23 mouse cellular contexts compared by ENCODE assay signal in genomic region chr19:60109488-60109887, GRCm38 (mm10).
DNase-seq lines count a peak whose midpoint lies in the region; ATAC-seq and TF ChIP-seq lines count a peak whose summit lies in the region.
"Had no signal": no experiment of that assay in that cellular context is flagged by ENCODE, and none has a peak within 500 bp of the region (broad histone marks: within the 10 kb centered on the region; RNA-seq: fewer than 3 reads in every experiment).

No protein-coding gene starts in this region.

- TF ChIP-seq CTCF in midbrain, postnatal 0 days (IDR thresholded peaks at IDR 0.05), result no peak

- H3K27me3 ChIP-seq in embryonic facial prominence, embryonic 14.5 days (replicated peaks; ENCODE audit: control insufficient read depth, insufficient read depth, low read length), result no peaks in the 10 kb centered on the region
- H3K27me3 ChIP-seq in embryonic facial prominence, embryonic 10.5 days (replicated peaks; ENCODE audit: low read depth, poor library complexity, severe bottlenecking), result no peaks in the 10 kb centered on the region
- H3K27me3 ChIP-seq in hindbrain, embryonic 13.5 days, result no peaks in the 10 kb centered on the region; the same call in 1 of the 2 replicates
- H3K27me3 ChIP-seq in hindbrain, embryonic 16.5 days (replicated peaks; ENCODE audit: control insufficient read depth, insufficient read depth, low read length), result no peaks in the 10 kb centered on the region
- no peaks in the 10 kb centered on the region for H3K27me3 ChIP-seq in midbrain, postnatal 0 days (ENCODE audit: insufficient read depth, low read length)
- H3K27me3 ChIP-seq in midbrain, embryonic 16.5 days (ENCODE audit: control insufficient read depth, insufficient read depth, low read depth, low read length), result no peaks in the 10 kb centered on the region
- H3K27me3 ChIP-seq: embryonic facial prominence, embryonic 15.5 days; heart, embryonic 13.5 days; intestine, embryonic 15.5 days had no signal

- no peak for ATAC-seq in embryonic facial prominence, embryonic 14.5 days (ENCODE audit: low read depth)
- no peak for ATAC-seq in hindbrain, embryonic 13.5 days (ENCODE audit: low FRiP score)
- ATAC-seq in hindbrain, embryonic 16.5 days, result no peak
- no peak for ATAC-seq in midbrain, postnatal 0 days (ENCODE audit: low FRiP score)
- no peak for ATAC-seq in midbrain, embryonic 16.5 days
- ATAC-seq: CD4-positive, CD25-positive, alpha-beta regulatory T cell, adult 4 months; intestine, embryonic 15.5 days had no signal

- peak; percentile 10 for DNase-seq in embryonic facial prominence, embryonic 14.5 days (ENCODE audit: low spot score)
- no peak for DNase-seq in embryonic facial prominence, embryonic 10.5 days (ENCODE audit: low spot score)
- peak; percentile 31 for DNase-seq in midbrain, postnatal 0 days (ENCODE audit: low spot score)
- DNase-seq in thymus, postnatal 25 days, result no peak
- DNase-seq in adrenal gland, postnatal 4 days (ENCODE audit: low spot score in 2 of 2), result no peak
- DNase-seq: adrenal gland, postnatal 10 days; B cell, adult 2 months; cerebellum, adult 18-20 months; cerebellum, adult 9-11 months; cerebellum, postnatal 36 days; gastrocnemius, adult 2 months; gastrocnemius, postnatal 25 days; heart, postnatal 4 days; kidney, adult 18-20 months had no signal

- H3K4me3 ChIP-seq in embryonic facial prominence, embryonic 14.5 days (ENCODE audit: low read depth, low read length), result no peak overlapping the region
- no peak overlapping the region for H3K4me3 ChIP-seq in embryonic facial prominence, embryonic 10.5 days
- no peak overlapping the region for H3K4me3 ChIP-seq in hindbrain, embryonic 13.5 days
- H3K4me3 ChIP-seq in hindbrain, embryonic 16.5 days (ENCODE audit: low read length), result no peak overlapping the region
- H3K4me3 ChIP-seq in midbrain, postnatal 0 days (ENCODE audit: low read depth, low read length), result no peak overlapping the region
- H3K4me3 ChIP-seq in midbrain, embryonic 16.5 days (ENCODE audit: low read depth, low read length), result no peak overlapping the region
- H3K4me3 ChIP-seq: embryonic facial prominence, embryonic 15.5 days; erythroblast, embryonic 14.5 days; gastrocnemius, adult 2 months; heart, embryonic 13.5 days; intestine, embryonic 15.5 days had no signal

- no peaks in the 10 kb centered on the region for H3K4me1 ChIP-seq in embryonic facial prominence, embryonic 14.5 days (ENCODE audit: control insufficient read depth, insufficient read depth, low read length)
- H3K4me1 ChIP-seq in embryonic facial prominence, embryonic 10.5 days, result peaks cover 30% of the 10 kb centered on the region
- H3K4me1 ChIP-seq in hindbrain, embryonic 13.5 days (replicated peaks), result peaks cover 13% of the 10 kb centered on the region
- H3K4me1 ChIP-seq in hindbrain, embryonic 16.5 days (ENCODE audit: control insufficient read depth, insufficient read depth, low read depth, low read length), result no peaks in the 10 kb centered on the region
- no peaks in the 10 kb centered on the region for H3K4me1 ChIP-seq in midbrain, postnatal 0 days (ENCODE audit: insufficient read depth, low read length)
- 0 out of 2 replicates have a peak, but pooled peaks cover 2% of the 10 kb centered on the region for H3K4me1 ChIP-seq in midbrain, embryonic 16.5 days (ENCODE audit: control insufficient read depth, insufficient read depth, low read length)
- H3K4me1 ChIP-seq: embryonic facial prominence, embryonic 15.5 days; heart, embryonic 13.5 days; intestine, embryonic 15.5 days had no signal

- no peak overlapping the region for H3K9ac ChIP-seq in embryonic facial prominence, embryonic 14.5 days (ENCODE audit: low read depth, low read length)
- no peak overlapping the region for H3K9ac ChIP-seq in hindbrain, embryonic 13.5 days
- no peak overlapping the region for H3K9ac ChIP-seq in hindbrain, embryonic 16.5 days (ENCODE audit: low read depth, low read length)
- H3K9ac ChIP-seq in midbrain, postnatal 0 days (replicated peaks; ENCODE audit: low read length, poor library complexity, severe bottlenecking), result no peak overlapping the region
- no peak overlapping the region for H3K9ac ChIP-seq in midbrain, embryonic 16.5 days (ENCODE audit: low read depth, low read length)
- H3K9ac ChIP-seq: embryonic facial prominence, embryonic 15.5 days; heart, embryonic 13.5 days; intestine, embryonic 15.5 days had no signal

- H3K27ac ChIP-seq in embryonic facial prominence, embryonic 14.5 days (replicated peaks; ENCODE audit: low read depth, low read length), result no peak overlapping the region
- no peak overlapping the region for H3K27ac ChIP-seq in embryonic facial prominence, embryonic 10.5 days (replicated peaks)
- peak overlapping the region; percentile 55; the same call in 1 of the 2 replicates for H3K27ac ChIP-seq in hindbrain, embryonic 13.5 days
- H3K27ac ChIP-seq in hindbrain, embryonic 16.5 days (ENCODE audit: low read depth, low read length), result no peak overlapping the region
- H3K27ac ChIP-seq in midbrain, postnatal 0 days (ENCODE audit: low read depth, low read length), result no peak overlapping the region
- H3K27ac ChIP-seq in midbrain, embryonic 16.5 days (ENCODE audit: low read length), result no peak overlapping the region
- H3K27ac ChIP-seq: embryonic facial prominence, embryonic 15.5 days; gastrocnemius, adult 2 months; heart, embryonic 13.5 days; intestine, embryonic 15.5 days had no signal

- no peak overlapping the region for H3K4me2 ChIP-seq in embryonic facial prominence, embryonic 14.5 days (ENCODE audit: low read depth, low read length)
- H3K4me2 ChIP-seq in hindbrain, embryonic 13.5 days, result no peak overlapping the region
- no peak overlapping the region for H3K4me2 ChIP-seq in hindbrain, embryonic 16.5 days (ENCODE audit: low read length)
- H3K4me2 ChIP-seq in midbrain, postnatal 0 days (ENCODE audit: low read depth, low read length, poor library complexity, severe bottlenecking), result no peak overlapping the region
- no peak overlapping the region for H3K4me2 ChIP-seq in midbrain, embryonic 16.5 days (ENCODE audit: low read length)
- H3K4me2 ChIP-seq: embryonic facial prominence, embryonic 15.5 days; heart, embryonic 13.5 days; intestine, embryonic 15.5 days had no signal

- WGBS in embryonic facial prominence, embryonic 14.5 days, result 70% methylated on average over 8 of the region's 8 CpGs
- WGBS in embryonic facial prominence, embryonic 10.5 days, result 72% methylated on average over 8 of the region's 8 CpGs
- 54% methylated on average over 8 of the region's 8 CpGs for WGBS in hindbrain, embryonic 13.5 days
- WGBS in hindbrain, embryonic 16.5 days, result 41% methylated on average over 8 of the region's 8 CpGs
- 67% methylated on average over 8 of the region's 8 CpGs for WGBS in midbrain, postnatal 0 days
- 49% methylated on average over 8 of the region's 8 CpGs for WGBS in midbrain, embryonic 16.5 days

- no peaks in the 10 kb centered on the region for H3K36me3 ChIP-seq in embryonic facial prominence, embryonic 14.5 days (ENCODE audit: control insufficient read depth, insufficient read depth, low read length)
- no peaks in the 10 kb centered on the region for H3K36me3 ChIP-seq in embryonic facial prominence, embryonic 10.5 days (replicated peaks)
- H3K36me3 ChIP-seq in hindbrain, embryonic 13.5 days, result no peaks in the 10 kb centered on the region
- no peaks in the 10 kb centered on the region for H3K36me3 ChIP-seq in hindbrain, embryonic 16.5 days (ENCODE audit: control insufficient read depth, insufficient read depth, low read length)
- no peaks in the 10 kb centered on the region for H3K36me3 ChIP-seq in midbrain, postnatal 0 days (ENCODE audit: insufficient read depth, low read length)
- H3K36me3 ChIP-seq in midbrain, embryonic 16.5 days (ENCODE audit: control insufficient read depth, insufficient read depth, low read length), result no peaks in the 10 kb centered on the region
- H3K36me3 ChIP-seq: embryonic facial prominence, embryonic 15.5 days; G1E; heart, embryonic 13.5 days; intestine, embryonic 15.5 days had no signal

- no peaks in the 10 kb centered on the region for H3K9me3 ChIP-seq in embryonic facial prominence, embryonic 14.5 days (ENCODE audit: control insufficient read depth, low read length)
- H3K9me3 ChIP-seq in embryonic facial prominence, embryonic 10.5 days, result no peaks in the 10 kb centered on the region
- H3K9me3 ChIP-seq in hindbrain, embryonic 13.5 days, result no peaks in the 10 kb centered on the region
- H3K9me3 ChIP-seq in hindbrain, embryonic 16.5 days (ENCODE audit: control insufficient read depth, low read length), result no peaks in the 10 kb centered on the region
- H3K9me3 ChIP-seq in midbrain, postnatal 0 days (ENCODE audit: low read length), result no peaks in the 10 kb centered on the region
- no peaks in the 10 kb centered on the region for H3K9me3 ChIP-seq in midbrain, embryonic 16.5 days (replicated peaks; ENCODE audit: control insufficient read depth, low read length, poor library complexity, severe bottlenecking)
- H3K9me3 ChIP-seq: embryonic facial prominence, embryonic 15.5 days; G1E; heart, embryonic 13.5 days; intestine, embryonic 15.5 days had no signal

Comparison
In these comparisons a context has a peak if more than half of its experiments do, and no peak if none do; other contexts are left out.
1. DNase-seq: peak in embryonic facial prominence, embryonic 14.5 days (single experiment) and midbrain, postnatal 0 days (single experiment); none in embryonic facial prominence, embryonic 10.5 days (single experiment), thymus, postnatal 25 days (single experiment) and adrenal gland, postnatal 4 days (0 of 2).